Mouse (Mus musculus): Measurements from ENCODE around the gene E030018B13Rik. TPM values are rescaled to one million over a fixed set of nuclear protein-coding genes. Genes with fewer than 3 reads are reported as not detected.

Gene E030018B13Rik
- polyA plus RNA-seq, 1 experiment from 2014 or later = not detected

- no peaks in the 10 kb centered on the region for H3K27me3 ChIP-seq (ENCODE audit: insufficient read depth, poor library complexity, severe bottlenecking)
- peaks cover 52% of the 10 kb centered on the region for H3K4me1 ChIP-seq (replicated peaks)
- peak overlapping the region; percentile 36 for H3K27ac ChIP-seq
- H3K9me3 ChIP-seq = no peaks in the 10 kb centered on the region
- no peak for DNase-seq (ENCODE audit: low spot score)
- H3K4me3 ChIP-seq = no peak overlapping the region
- WGBS = 57% methylated on average over 7 of the region's 7 CpGs
- H3K36me3 ChIP-seq = no peaks in the 10 kb centered on the region
These were observed 35.6 kb downstream of the E030018B13Rik start for GRCm38 (mm10) chr7:63952077-63952898.

- 81% methylated on average over 2 of the region's 2 CpGs for WGBS
- Histone ChIP-seq H3K27me3 (ENCODE audit: insufficient read depth, poor library complexity, severe bottlenecking) (no peaks in the 10 kb centered on the region), H3K9me3 (no peaks in the 10 kb centered on the region), H3K4me1 (replicated peaks) (peaks cover 63% of the 10 kb centered on the region), H3K4me3 (no peak overlapping the region), H3K27ac (peak overlapping the region; percentile 97), H3K36me3 (no peaks in the 10 kb centered on the region)
- no peak for DNase-seq (ENCODE audit: low spot score)
These were observed 38.8 kb downstream of the E030018B13Rik start for GRCm38 (mm10) chr7:63955440-63955839.

DNA sequence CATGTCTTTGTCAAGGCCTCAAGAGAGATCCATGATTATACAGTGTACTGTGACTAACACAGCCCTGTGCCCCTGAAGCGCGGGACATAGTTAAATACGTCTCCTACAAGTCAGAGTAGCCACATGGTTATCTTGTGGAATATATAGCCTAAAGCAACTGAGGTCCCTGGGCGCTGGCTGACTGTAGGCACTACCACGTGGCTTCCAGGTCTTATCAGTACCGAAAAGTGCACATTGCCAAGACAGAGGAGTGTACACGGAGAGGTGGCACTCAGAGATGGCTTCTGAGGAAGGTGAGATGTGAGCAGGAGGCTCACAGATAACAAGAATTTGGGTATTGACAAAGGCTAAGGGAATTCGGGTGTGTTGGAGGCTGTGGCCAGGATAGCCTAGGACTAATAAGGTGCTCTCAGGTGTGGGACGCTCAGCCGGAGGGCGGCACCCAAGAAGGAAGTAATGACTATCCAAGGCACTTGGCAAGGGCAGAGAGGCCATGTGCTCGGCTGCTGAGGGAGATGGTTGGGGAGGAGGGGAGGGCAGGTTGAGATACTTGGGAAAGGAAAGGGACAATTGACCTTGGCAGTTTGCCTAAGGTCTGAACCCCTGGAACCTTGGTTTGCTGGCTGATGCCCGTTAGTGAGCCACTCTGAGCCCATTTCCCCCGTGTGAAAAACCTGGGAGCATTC, 39.6 kb downstream of the E030018B13Rik start:
- Histone ChIP-seq H3K4me1 (replicated peaks) (peaks cover 60% of the 10 kb centered on the region), H3K27me3 (ENCODE audit: insufficient read depth, poor library complexity, severe bottlenecking) (no peaks in the 10 kb centered on the region)

DNA sequence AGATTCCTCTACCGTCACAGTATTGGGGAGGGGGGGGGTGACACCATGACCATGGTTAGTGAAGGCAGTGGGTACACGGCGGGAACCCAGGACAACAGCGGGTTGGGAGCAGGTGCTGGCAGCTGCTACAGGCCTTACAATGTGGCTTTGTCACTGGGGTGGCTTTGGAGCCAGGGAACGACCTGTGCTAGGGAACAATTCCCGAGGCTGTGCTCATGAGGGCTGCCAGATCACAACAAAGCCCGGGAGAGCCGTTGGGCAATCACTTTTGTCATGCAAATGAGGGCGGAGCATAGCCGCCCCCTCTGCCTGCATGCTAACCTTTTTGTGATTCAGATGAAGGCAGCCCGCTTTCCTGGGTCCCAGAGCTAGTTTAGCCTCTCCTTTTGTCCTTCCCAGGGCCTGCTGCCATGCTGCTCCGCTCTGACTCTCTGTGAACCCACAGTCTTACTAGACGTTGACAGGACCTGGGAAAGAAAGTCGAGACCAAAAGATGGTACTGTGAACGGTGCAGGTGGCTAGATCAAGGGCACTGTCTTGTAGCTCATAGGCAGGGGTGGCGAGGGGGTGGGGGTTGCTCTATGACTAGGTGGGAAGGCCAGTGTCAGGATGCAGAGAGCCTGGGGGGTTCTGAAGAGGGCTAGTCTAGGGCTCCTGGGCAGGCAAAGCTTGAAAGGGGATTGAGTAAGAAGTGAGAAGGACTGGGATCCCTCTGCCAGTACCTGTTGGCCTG, 40.5 kb downstream of the E030018B13Rik start:
- peak; percentile 89 for DNase-seq (ENCODE audit: low spot score)
- 5% methylated on average over 16 of the region's 16 CpGs for WGBS
- Histone ChIP-seq H3K4me1 (replicated peaks) (peaks cover 52% of the 10 kb centered on the region), H3K4me3 (peak overlapping the region; percentile 39), H3K9me3 (no peaks in the 10 kb centered on the region), H3K36me3 (no peaks in the 10 kb centered on the region), H3K27me3 (ENCODE audit: insufficient read depth, poor library complexity, severe bottlenecking) (no peaks in the 10 kb centered on the region), H3K27ac (peak overlapping the region; percentile 97)

More for the DNA sequence above, 39.6 kb downstream of the E030018B13Rik start:
- no peak for DNase-seq (ENCODE audit: low spot score)
- no peaks in the 10 kb centered on the region for H3K9me3 ChIP-seq
- H3K36me3 ChIP-seq = no peaks in the 10 kb centered on the region
- H3K4me3 ChIP-seq = no peak overlapping the region
- H3K27ac ChIP-seq = peak overlapping the region; percentile 97
- WGBS = 67% methylated on average over 14 of the region's 14 CpGs

DNA sequence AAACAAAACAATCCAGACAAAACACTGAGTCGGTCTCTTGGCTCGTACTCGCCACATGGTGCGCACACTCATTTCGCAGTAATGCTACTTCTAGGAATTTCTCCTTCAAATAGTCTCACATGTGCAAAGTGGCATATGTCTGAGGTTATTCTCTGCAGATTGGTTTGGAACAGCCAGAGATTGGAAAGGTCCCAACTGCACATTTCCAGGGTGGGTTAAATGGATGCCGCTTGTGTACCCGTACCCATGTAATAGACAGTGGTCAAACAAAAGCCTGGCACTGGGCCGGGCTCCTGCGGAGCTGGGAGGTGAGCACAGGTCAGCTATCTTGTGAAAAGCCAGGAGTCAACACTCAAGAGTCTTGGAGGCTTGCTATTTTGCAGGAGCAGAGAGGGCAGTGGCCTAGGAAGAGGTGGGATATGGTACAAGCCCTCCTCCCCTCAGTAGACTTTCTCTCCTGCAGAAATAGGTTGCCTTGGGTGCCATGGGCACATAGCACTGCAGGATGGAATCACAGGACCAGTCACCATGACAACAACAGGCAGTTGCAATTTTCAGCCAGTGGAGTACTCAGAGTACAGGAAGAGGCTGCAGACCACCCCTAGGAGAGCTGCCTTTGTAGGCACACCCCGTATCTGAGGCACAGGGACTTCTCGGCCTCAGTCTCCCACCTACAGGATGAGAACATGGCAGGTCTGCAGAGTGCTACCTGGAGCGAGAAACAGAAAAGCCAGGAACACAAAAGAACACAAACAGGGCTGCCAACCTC, 41.4 kb downstream of the E030018B13Rik start:
- Histone ChIP-seq H3K36me3 (no peaks in the 10 kb centered on the region), H3K9me3 (no peaks in the 10 kb centered on the region), H3K4me3 (peak overlapping the region; percentile 39), H3K27me3 (ENCODE audit: insufficient read depth, poor library complexity, severe bottlenecking) (no peaks in the 10 kb centered on the region), H3K27ac (peak overlapping the region; percentile 97), H3K4me1 (replicated peaks) (peaks cover 44% of the 10 kb centered on the region)
- peak; percentile 45 for DNase-seq (ENCODE audit: low spot score)
- 58% methylated on average over 12 of the region's 12 CpGs for WGBS

DNA sequence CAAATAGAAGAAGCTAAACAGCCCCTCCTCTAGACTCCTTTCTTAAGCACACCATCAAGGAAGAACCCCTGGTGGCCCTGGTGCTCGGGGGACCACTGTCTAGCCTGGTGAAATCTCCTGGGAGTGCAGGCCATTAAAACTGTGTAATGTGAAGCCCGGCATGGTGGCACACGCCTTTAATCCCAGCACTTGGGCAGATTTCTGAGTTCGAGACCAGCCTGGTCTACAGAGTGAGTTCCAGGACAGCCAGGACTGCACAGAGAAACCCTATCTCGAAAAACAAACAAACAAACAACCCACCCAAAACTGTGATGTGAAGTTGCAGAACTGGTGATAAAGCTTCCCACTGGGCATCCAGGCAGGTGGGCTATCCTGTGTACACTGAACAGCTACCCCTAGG, 47.0 kb downstream of the E030018B13Rik start:
- Histone ChIP-seq H3K4me1 (replicated peaks) (peaks cover 22% of the 10 kb centered on the region), H3K9me3 (no peaks in the 10 kb centered on the region), H3K27me3 (ENCODE audit: insufficient read depth, poor library complexity, severe bottlenecking) (peaks cover 6% of the 10 kb centered on the region; the same call in 1 of the 2 replicates), H3K36me3 (no peaks in the 10 kb centered on the region), H3K4me3 (no peak overlapping the region), H3K27ac (no peak overlapping the region)
- DNase-seq (ENCODE audit: low spot score) = no peak
- WGBS = 68% methylated on average over 5 of the region's 5 CpGs

DNA sequence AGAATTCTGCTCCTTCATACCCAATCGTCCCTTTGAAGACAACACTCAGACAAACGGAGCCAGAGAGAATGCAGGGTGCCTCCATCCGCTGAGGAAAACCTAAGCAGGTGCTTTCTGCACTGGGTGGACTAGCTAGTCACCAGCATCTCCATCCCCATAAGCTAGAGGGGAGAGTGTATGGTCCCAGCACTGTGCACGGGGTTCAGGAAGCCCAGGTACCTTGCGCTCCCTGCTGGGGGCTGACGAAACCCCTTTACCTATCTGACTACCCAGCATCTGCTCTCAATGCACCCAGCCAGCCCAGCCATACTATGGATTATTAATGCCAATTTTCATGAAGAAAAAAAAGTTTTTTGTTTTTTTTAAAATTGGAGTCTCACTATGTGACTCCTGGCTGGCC, 47.5 kb downstream of the E030018B13Rik start:
- WGBS = 76% methylated on average over 6 of the region's 6 CpGs

DNA sequence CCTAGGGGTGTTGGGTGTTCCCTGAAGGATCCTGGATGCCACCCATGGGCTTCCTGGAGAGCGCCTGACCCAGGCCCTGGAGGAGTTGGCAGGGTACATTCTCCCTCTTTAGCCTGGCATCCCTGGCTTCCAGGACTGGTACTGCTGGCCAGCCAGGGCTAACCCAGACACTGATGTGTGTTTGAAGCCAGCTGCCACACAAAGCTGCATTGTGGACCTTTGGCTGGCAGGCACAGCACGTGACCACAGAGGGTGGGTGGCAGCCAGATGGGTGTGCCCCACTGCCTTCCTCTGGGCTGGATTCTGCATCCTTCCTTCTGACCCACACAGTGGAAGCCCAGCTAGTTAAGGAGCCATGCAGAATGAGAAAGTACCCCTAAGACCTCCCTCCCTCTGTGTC, 48.5 kb downstream of the E030018B13Rik start:
- Histone ChIP-seq H3K4me3 (no peak overlapping the region), H3K4me1 (replicated peaks) (peaks cover 22% of the 10 kb centered on the region), H3K27ac (peak overlapping the region; percentile 75), H3K27me3 (ENCODE audit: insufficient read depth, poor library complexity, severe bottlenecking) (peaks cover 6% of the 10 kb centered on the region; the same call in 1 of the 2 replicates), H3K36me3 (no peaks in the 10 kb centered on the region), H3K9me3 (no peaks in the 10 kb centered on the region)
- no peak for DNase-seq (ENCODE audit: low spot score)
- 79% methylated on average over 2 of the region's 2 CpGs for WGBS

More for the DNA sequence above, 47.5 kb downstream of the E030018B13Rik start:
- H3K9me3 ChIP-seq = no peaks in the 10 kb centered on the region
- H3K4me3 ChIP-seq = no peak overlapping the region
- no peaks in the 10 kb centered on the region for H3K36me3 ChIP-seq
- peaks cover 6% of the 10 kb centered on the region; the same call in 1 of the 2 replicates for H3K27me3 ChIP-seq (ENCODE audit: insufficient read depth, poor library complexity, severe bottlenecking)
- DNase-seq (ENCODE audit: low spot score) = no peak
- no peak overlapping the region for H3K27ac ChIP-seq
- peaks cover 17% of the 10 kb centered on the region for H3K4me1 ChIP-seq (replicated peaks)

DNA sequence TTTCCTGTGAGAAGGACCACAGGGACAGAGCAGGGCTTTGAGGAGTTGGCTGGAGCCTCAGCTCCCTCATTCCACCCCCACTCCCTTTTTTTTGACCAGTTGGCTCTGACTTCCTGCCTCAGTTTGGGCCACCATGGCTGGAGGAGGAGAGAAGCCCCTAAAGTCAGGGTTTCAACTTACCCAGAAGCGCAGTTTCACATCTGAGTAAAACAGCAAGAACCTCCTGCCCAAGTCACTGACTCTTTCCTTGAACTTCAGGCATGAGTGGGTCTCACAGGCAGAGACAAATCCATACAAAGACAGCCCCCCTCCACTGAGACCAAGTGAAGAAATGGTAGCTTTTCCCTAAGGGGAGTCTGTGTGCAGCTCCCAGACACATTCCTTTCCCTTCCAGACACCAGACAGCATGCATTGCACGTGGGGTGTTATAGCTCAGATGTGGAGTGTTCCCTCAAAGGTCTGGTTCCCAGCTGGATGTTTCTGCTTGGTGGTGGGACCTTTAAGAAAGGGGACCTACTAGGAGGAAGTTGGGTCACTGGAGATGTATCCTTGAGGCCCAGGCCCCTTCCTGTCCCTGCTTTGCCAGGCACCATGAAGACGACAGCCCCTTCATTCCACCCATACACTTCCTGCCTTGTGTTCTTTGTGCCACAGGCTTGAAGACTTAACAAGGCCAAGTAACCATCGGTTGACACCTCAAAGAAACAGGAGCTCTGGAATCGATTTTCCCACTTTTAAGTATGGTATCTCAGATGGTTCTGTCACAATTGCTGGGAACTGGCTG, 49.2 kb downstream of the E030018B13Rik start:
- peaks cover 6% of the 10 kb centered on the region; the same call in 1 of the 2 replicates for H3K27me3 ChIP-seq (ENCODE audit: insufficient read depth, poor library complexity, severe bottlenecking)
- no peaks in the 10 kb centered on the region for H3K9me3 ChIP-seq
- no peaks in the 10 kb centered on the region for H3K36me3 ChIP-seq
- H3K4me1 ChIP-seq (replicated peaks) = peaks cover 29% of the 10 kb centered on the region
- WGBS = 75% methylated on average over 5 of the region's 5 CpGs
- H3K27ac ChIP-seq = peak overlapping the region; percentile 75
- no peak for DNase-seq (ENCODE audit: low spot score)
- no peak overlapping the region for H3K4me3 ChIP-seq

DNA sequence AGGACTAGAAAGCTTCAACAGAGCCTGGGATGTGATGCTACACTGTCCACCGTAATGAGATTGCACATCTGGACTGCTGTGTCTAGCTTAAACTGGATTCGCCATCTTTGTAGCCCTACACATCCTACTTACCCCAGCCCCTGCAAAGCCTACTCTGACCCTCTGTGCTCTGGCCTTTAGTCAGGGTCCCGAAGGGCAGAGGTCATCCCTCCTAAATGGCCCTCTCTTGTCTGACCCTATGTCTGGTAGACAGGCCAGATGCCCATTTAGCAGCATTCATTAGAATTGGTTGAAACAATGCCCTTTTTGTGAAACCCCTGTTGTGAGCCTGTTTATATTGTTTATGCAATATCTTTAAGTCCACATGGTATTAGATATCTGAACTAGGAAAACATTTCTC, 53.3 kb downstream of the E030018B13Rik start:
- Histone ChIP-seq H3K27ac (peak overlapping the region; percentile 30), H3K4me1 (replicated peaks) (peaks cover 32% of the 10 kb centered on the region), H3K9me3 (no peaks in the 10 kb centered on the region), H3K4me3 (no peak overlapping the region), H3K36me3 (no peaks in the 10 kb centered on the region), H3K27me3 (ENCODE audit: insufficient read depth, poor library complexity, severe bottlenecking) (peaks cover 2% of the 10 kb centered on the region; the same call in 1 of the 2 replicates)
- DNase-seq (ENCODE audit: low spot score) = no peak
- 39% methylated on average over 3 of the region's 3 CpGs for WGBS

Data from hindbrain, embryonic 10.5 days (tissue).